Mouse (Mus musculus) CH12.LX (cell line): Measurements from ENCODE around the gene Dnlz.

Experiments used
- CHD2 ChIP-seq: IDR thresholded peaks from 2 replicates; pipeline ENCODE4 v1.6.1; 2011; ENCODE audit warnings: low read length, improper control_type of control experiment
- CTCF ChIP-seq, 2 experiments: IDR thresholded peaks in 1 of 2; conservative IDR thresholded peaks in 1 of 2; 2 replicates each; pipeline ENCODE4 v1.5.1; 2011 to 2012; ENCODE audit warnings: low read depth in 2 of 2, low read length in 2 of 2, improper control_type of control experiment in 1 of 2, inconsistent platforms in 1 of 2, mild to moderate bottlenecking in 1 of 2, moderate library complexity in 1 of 2
- ETS1 ChIP-seq: conservative IDR thresholded peaks from 2 replicates; pipeline ENCODE4 v1.6.1; 2012; ENCODE audit warnings: low read depth, mild to moderate bottlenecking, inconsistent platforms, low read length, improper control_type of control experiment, moderate library complexity
- HCFC1 ChIP-seq: IDR thresholded peaks from 2 replicates; pipeline ENCODE4 v1.6.1; 2012; ENCODE audit warnings: low read depth, mild to moderate bottlenecking, inconsistent platforms, low read length, improper control_type of control experiment
- KAT2A ChIP-seq: IDR thresholded peaks from 2 replicates; pipeline ENCODE4 v1.6.1; 2012; ENCODE audit warnings: low read length, improper control_type of control experiment, inconsistent platforms; ENCODE audit not compliant: insufficient replicate concordance
- MAX ChIP-seq: IDR thresholded peaks from 2 replicates; pipeline ENCODE4 v1.6.1; 2011; ENCODE audit warnings: low read length, improper control_type of control experiment
- MAZ ChIP-seq: IDR thresholded peaks from 2 replicates; pipeline ENCODE4 v1.6.1; 2012; ENCODE audit warnings: low read depth, mild to moderate bottlenecking, inconsistent platforms, low read length, improper control_type of control experiment, moderate library complexity
- MYC ChIP-seq: IDR thresholded peaks from 2 replicates; pipeline ENCODE4 v1.6.1; 2011; ENCODE audit warnings: low read depth, mild to moderate bottlenecking, improper control_type of control experiment, low read length
- POLR2A ChIP-seq: IDR thresholded peaks from 2 replicates; pipeline ENCODE4 v1.6.1; 2011; ENCODE audit warnings: low read depth, mild to moderate bottlenecking, improper control_type of control experiment, low read length
- SIN3A ChIP-seq: IDR thresholded peaks from 2 replicates; pipeline ENCODE4 v1.6.1; 2012; ENCODE audit warnings: low read length, improper control_type of control experiment, inconsistent platforms
- TBP ChIP-seq: conservative IDR thresholded peaks from 2 replicates; pipeline ENCODE4 v1.6.1; 2011; ENCODE audit warnings: low read depth, low read length, improper control_type of control experiment
- USF1 ChIP-seq: IDR thresholded peaks from 2 replicates; pipeline ENCODE4 v1.6.1; 2014; ENCODE audit warnings: low read depth, mild to moderate bottlenecking, inconsistent platforms, low read length, improper control_type of control experiment
- ZKSCAN1 ChIP-seq: IDR thresholded peaks from 2 replicates; pipeline ENCODE4 v1.6.1; 2012; ENCODE audit warnings: low read depth, inconsistent platforms, low read length, improper control_type of control experiment, borderline replicate concordance

DNA sequence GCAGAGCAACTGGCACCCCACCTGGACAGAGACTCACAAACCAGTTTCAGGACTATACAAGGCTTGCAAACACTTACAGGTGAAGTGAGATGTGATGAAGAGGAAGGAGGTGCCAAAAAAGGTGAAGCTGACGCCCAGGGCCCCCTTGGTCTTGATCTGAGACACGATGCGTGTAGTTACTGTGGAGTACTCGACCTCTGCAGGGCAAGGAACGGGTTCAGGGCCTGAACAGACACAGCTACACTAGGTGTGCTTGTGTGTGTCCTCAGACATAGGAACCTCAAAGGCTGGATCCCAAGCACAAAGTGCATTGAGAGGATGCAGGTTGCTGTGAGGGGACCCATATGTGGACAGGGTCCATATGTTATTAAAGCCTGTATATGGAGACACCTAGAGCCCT lies 48.4 kb upstream of the Dnlz start:
- TF ChIP-seq CHD2 (no peak), MAX (no peak), CTCF (conservative IDR thresholded peaks at IDR 0.05 in 1 of 2, IDR thresholded peaks at IDR 0.05 in 1 of 2; ENCODE audit: low read depth in 2 of 2, low read length in 2 of 2) (no peak), POLR2A (no peak), MAZ (no peak), ETS1 (no peak), TBP (no peak), SIN3A (no peak), HCFC1 (no peak), KAT2A (no peak), ZKSCAN1 (no peak), USF1 (no peak), MYC (no peak)
